Mouse (Mus musculus) gastrocnemius, adult 8-10 months (tissue): ENCODE data around the gene Fat1. TPM values are rescaled to one million over a fixed set of nuclear protein-coding genes. Genes with fewer than 3 reads are reported as not detected.
"Not testable (repeated sequence)": the region's sequence is repeated elsewhere in the genome, so short reads cannot be mapped to it uniquely, and the experiment has no call there.

Source experiments
- DNase-seq, 2 experiments: peaks; one replicate each; pipeline ENCODE4 v3.0.0; 2022; ENCODE audit warnings: low spot score in 2 of 2
- total RNA-seq, 4 experiments: library from RNA; stranded (reverse); gene quantifications; 2 replicates each; pipeline ENCODE4 v1.2.4; 2022

The Fat1 gene
- total RNA-seq, 4 experiments from 2014 or later: 1.5 to 2.1 (median 2.0) TPM

GRCm38 (mm10) chr8:45062982-45063924 lies 128.0 kb downstream of the Fat1 start:
- DNase-seq: no peak

- no peak for DNase-seq
These were observed 129.1 kb downstream of the Fat1 start for GRCm38 (mm10) chr8:45064197-45064869.

- DNase-seq: not testable (repeated sequence)
These were observed 130.1 kb downstream of the Fat1 start for GRCm38 (mm10) chr8:45065391-45065790.

- peak; percentile 66 to 69 for DNase-seq
These were observed 133.6 kb downstream of the Fat1 start, which contains the start of gene Mtnr1a for GRCm38 (mm10) chr8:45068759-45069386. Mtnr1a (plus strand) TSS chr8:45069137.

GRCm38 (mm10) chr8:45070949-45071348 lies 135.7 kb downstream of the Fat1 start:
- DNase-seq: no peak

GRCm38 (mm10) chr8:45080850-45081249 lies 145.6 kb downstream of the Fat1 start:
- no peak for DNase-seq

- no peak for DNase-seq
These were observed 158.4 kb downstream of the Fat1 start for GRCm38 (mm10) chr8:45093599-45093998.

Other genes starting within 250 kb of the Fat1 start
- gene Mtnr1a, start 133.7 kb downstream of the Fat1 start, total RNA-seq: not detected